Mouse (Mus musculus) kidney, embryonic 16.5 days (tissue): ENCODE results near the gene Acbd5. TPM values are rescaled to one million over a fixed set of nuclear protein-coding genes. Genes with fewer than 3 reads are reported as not detected.

Source experiments
- polyA plus RNA-seq: library from polyadenylated mRNA; unstranded; fragments of >200 nt; fragmentation: Nextera tagmentation; extraction: Ambion mirVana; gene quantifications from 2 replicates; pipeline ENCODE4 v1.2.1, GENCODE M21; 2015

Acbd5 gene
- polyA plus RNA-seq, 1 experiment from 2014 or later, result 35.6 TPM

Other genes starting within 250 kb of the Acbd5 start
- 25.4 and 26.2 TPM in 2 replicates for gene Pdss1, start 172.6 kb upstream of the Acbd5 start, polyA plus RNA-seq
- gene Abi1, start 27.9 kb upstream of the Acbd5 start, polyA plus RNA-seq, result 51.4 and 52.5 TPM in 2 replicates
- gene Mastl, start 87.9 kb downstream of the Acbd5 start, polyA plus RNA-seq, result 11.3 and 12.5 TPM in 2 replicates
- gene Yme1l1, start 88.2 kb downstream of the Acbd5 start, polyA plus RNA-seq, result 64.6 and 72.5 TPM in 2 replicates
- gene 4931423N10Rik, start 139.3 kb downstream of the Acbd5 start, polyA plus RNA-seq, result not detected in 2 replicates